ENCODE assay signal across 11 mouse cellular contexts in genomic region chr7:139087801-139088200, GRCm38 (mm10). TPM values are rescaled to one million over a fixed set of nuclear protein-coding genes. Genes with fewer than 3 reads are reported as not detected.
DNase-seq lines count a peak whose midpoint lies in the region; ATAC-seq and TF ChIP-seq lines count a peak whose summit lies in the region.
"Had no signal": no experiment of that assay in that cellular context is flagged by ENCODE, and none has a peak within 500 bp of the region (broad histone marks: within the 10 kb centered on the region; RNA-seq: fewer than 3 reads in every experiment).

No protein-coding gene starts in this region.

- H3K4me2 ChIP-seq in neural tube, embryonic 11.5 days (ENCODE audit: low read depth) = peak overlapping the region; percentile 72
- peak overlapping the region; percentile 85; the same call in 1 of the 2 replicates for H3K4me2 ChIP-seq in embryonic facial prominence, embryonic 14.5 days (ENCODE audit: low read depth, low read length)
- H3K4me2 ChIP-seq in hindbrain, embryonic 12.5 days (replicated peaks) = peak overlapping the region; percentile 58

- DNase-seq in neural tube, embryonic 11.5 days (ENCODE audit: low spot score) = no peak
- DNase-seq in neural tube, embryonic 10.5 days (ENCODE audit: extremely low spot score, low spot score) = no peak
- peak; percentile 48 for DNase-seq in embryonic facial prominence, embryonic 14.5 days (ENCODE audit: low spot score)
- DNase-seq in embryo, embryonic 10.5 days (ENCODE audit: low spot score) = no peak
- DNase-seq in urinary bladder, postnatal 36 days (ENCODE audit: low spot score in 2 of 2) = no peak
- no peak for DNase-seq in right cerebral cortex, postnatal 14 days

- no peaks in the 10 kb centered on the region for H3K27me3 ChIP-seq in neural tube, embryonic 11.5 days (ENCODE audit: control insufficient read depth, insufficient read depth, low read length)
- peaks cover 4% of the 10 kb centered on the region for H3K27me3 ChIP-seq in embryonic facial prominence, embryonic 14.5 days (replicated peaks; ENCODE audit: control insufficient read depth, insufficient read depth, low read length)
- H3K27me3 ChIP-seq in hindbrain, embryonic 12.5 days = no peaks in the 10 kb centered on the region
- no peaks in the 10 kb centered on the region for H3K27me3 ChIP-seq in testis, adult 2 months (ENCODE audit: control insufficient read depth, insufficient read depth, low read length)

- TF ChIP-seq POLR2A in testis, adult 2 months (IDR thresholded peaks at IDR 0.05; ENCODE audit: control insufficient read depth, low read depth, low read length) = no peak

- peaks cover 10% of the 10 kb centered on the region for H3K36me3 ChIP-seq in neural tube, embryonic 11.5 days (ENCODE audit: control insufficient read depth, insufficient read depth, low read length)
- H3K36me3 ChIP-seq in embryonic facial prominence, embryonic 14.5 days (ENCODE audit: control insufficient read depth, insufficient read depth, low read length) = peaks cover 20% of the 10 kb centered on the region; the same call in 1 of the 2 replicates
- H3K36me3 ChIP-seq in hindbrain, embryonic 12.5 days = peaks cover 33% of the 10 kb centered on the region
- H3K36me3 ChIP-seq in testis, adult 2 months (ENCODE audit: control insufficient read depth, insufficient read depth, low read length) = no peaks in the 10 kb centered on the region

- H3K9me3 ChIP-seq in neural tube, embryonic 11.5 days (ENCODE audit: control insufficient read depth, low read length) = no peaks in the 10 kb centered on the region
- no peaks in the 10 kb centered on the region for H3K9me3 ChIP-seq in embryonic facial prominence, embryonic 14.5 days (ENCODE audit: control insufficient read depth, low read length)
- no peaks in the 10 kb centered on the region for H3K9me3 ChIP-seq in hindbrain, embryonic 12.5 days (replicated peaks)
- H3K9me3 ChIP-seq: limb, embryonic 15.5 days had no signal

- peaks cover 18% of the 10 kb centered on the region for H3K4me1 ChIP-seq in neural tube, embryonic 11.5 days (ENCODE audit: control insufficient read depth, insufficient read depth, low read length)
- peaks cover 11% of the 10 kb centered on the region; the same call in 1 of the 2 replicates for H3K4me1 ChIP-seq in embryonic facial prominence, embryonic 14.5 days (ENCODE audit: control insufficient read depth, insufficient read depth, low read length)
- H3K4me1 ChIP-seq in hindbrain, embryonic 12.5 days = peaks cover 26% of the 10 kb centered on the region
- H3K4me1 ChIP-seq in testis, adult 2 months (ENCODE audit: control insufficient read depth, insufficient read depth, low read length) = peaks cover 9% of the 10 kb centered on the region

- peak overlapping the region; percentile 90 for H3K4me3 ChIP-seq in neural tube, embryonic 11.5 days (ENCODE audit: low read depth, low read length)
- no peak overlapping the region for H3K4me3 ChIP-seq in embryonic facial prominence, embryonic 14.5 days (ENCODE audit: low read depth, low read length)
- H3K4me3 ChIP-seq in hindbrain, embryonic 12.5 days = peak overlapping the region; percentile 90
- H3K4me3 ChIP-seq in testis, adult 2 months (ENCODE audit: control insufficient read depth, low read depth, low read length) = no peak overlapping the region
- H3K4me3 ChIP-seq: myocyte had no signal

- ATAC-seq in neural tube, embryonic 11.5 days (ENCODE audit: insufficient read depth, low FRiP score, low TSS enrichment) = no peak
- ATAC-seq in embryonic facial prominence, embryonic 14.5 days (ENCODE audit: low read depth) = no peak
- no peak for ATAC-seq in hindbrain, embryonic 12.5 days (ENCODE audit: low FRiP score)
- ATAC-seq: inflammation-experienced regulatory T-cells, adult 6 months had no signal

- H3K27ac ChIP-seq in neural tube, embryonic 11.5 days (ENCODE audit: low read depth, low read length) = no peak overlapping the region
- no peak overlapping the region for H3K27ac ChIP-seq in embryonic facial prominence, embryonic 14.5 days (replicated peaks; ENCODE audit: low read depth, low read length)
- H3K27ac ChIP-seq in hindbrain, embryonic 12.5 days = no peak overlapping the region
- H3K27ac ChIP-seq in testis, adult 2 months (ENCODE audit: control insufficient read depth, insufficient read depth, low read depth, low read length) = peak overlapping the region; percentile 55; the same call in 1 of the 2 replicates
- H3K27ac ChIP-seq: limb, embryonic 15.5 days had no signal

- WGBS in neural tube, embryonic 11.5 days = 75% methylated on average over 2 of the region's 2 CpGs
- WGBS in embryonic facial prominence, embryonic 14.5 days = 63% methylated on average over 2 of the region's 2 CpGs
- WGBS in hindbrain, embryonic 12.5 days = 59% methylated on average over 2 of the region's 2 CpGs

- H3K9ac ChIP-seq in neural tube, embryonic 11.5 days (ENCODE audit: low read length) = no peak overlapping the region
- no peak overlapping the region for H3K9ac ChIP-seq in embryonic facial prominence, embryonic 14.5 days (ENCODE audit: low read depth, low read length)
- H3K9ac ChIP-seq in hindbrain, embryonic 12.5 days = peak overlapping the region; percentile 41
- H3K9ac ChIP-seq: limb, embryonic 15.5 days had no signal

- no peak for TF ChIP-seq CTCF in testis, adult 2 months (IDR thresholded peaks at IDR 0.05; ENCODE audit: control insufficient read depth, insufficient read depth, insufficient replicate concordance, low read depth, low read length)

RNA-seq across cellular contexts. Expression of gene Dpysl4, which starts 2.0 kb away (rescaled TPM):
- 295 and 318 TPM in 2 replicates for polyA plus RNA-seq in neural tube, embryonic 11.5 days (2014; fragmentation: Nextera tagmentation; extraction: Ambion mirVana)
- polyA plus RNA-seq in embryonic facial prominence, embryonic 14.5 days (2014; fragmentation: Nextera tagmentation; extraction: Ambion mirVana) = 19.8 and 28.3 TPM in 2 replicates
- 269 TPM in 2 replicates for polyA plus RNA-seq in hindbrain, embryonic 12.5 days (2016; fragmentation: Nextera tagmentation; extraction: Ambion mirVana)
- 13.1 and 13.6 TPM in 2 replicates for polyA plus RNA-seq in testis, adult 2 months (2012; rRNA removed)
- polyA plus RNA-seq: myocyte had no signal

Comparison
In these comparisons a context has a peak if more than half of its experiments do, and no peak if none do; other contexts are left out.
1. H3K4me3 ChIP-seq: peak in neural tube, embryonic 11.5 days (single experiment) and hindbrain, embryonic 12.5 days (single experiment); none in embryonic facial prominence, embryonic 14.5 days (single experiment) and testis, adult 2 months (single experiment).
2. Peak in every context shown above with its lines, with median percentiles within 50 percentile points of each other: H3K4me2 ChIP-seq.